Mouse (Mus musculus) lung, postnatal 25 days (tissue): ENCODE data around the gene Cbx3.

ENCODE experiments used
- DNase-seq: peaks from one replicate; pipeline ENCODE4 v3.0.0; 2022; ENCODE audit warnings: low spot score

Cbx3 gene

GRCm38 (mm10) chr6:51470311-51471178 is at the start of gene Cbx3:
TSS of gene Cbx3 (plus strand) at chr6:51470360.
- DNase-seq: peak; percentile 87

DNA sequence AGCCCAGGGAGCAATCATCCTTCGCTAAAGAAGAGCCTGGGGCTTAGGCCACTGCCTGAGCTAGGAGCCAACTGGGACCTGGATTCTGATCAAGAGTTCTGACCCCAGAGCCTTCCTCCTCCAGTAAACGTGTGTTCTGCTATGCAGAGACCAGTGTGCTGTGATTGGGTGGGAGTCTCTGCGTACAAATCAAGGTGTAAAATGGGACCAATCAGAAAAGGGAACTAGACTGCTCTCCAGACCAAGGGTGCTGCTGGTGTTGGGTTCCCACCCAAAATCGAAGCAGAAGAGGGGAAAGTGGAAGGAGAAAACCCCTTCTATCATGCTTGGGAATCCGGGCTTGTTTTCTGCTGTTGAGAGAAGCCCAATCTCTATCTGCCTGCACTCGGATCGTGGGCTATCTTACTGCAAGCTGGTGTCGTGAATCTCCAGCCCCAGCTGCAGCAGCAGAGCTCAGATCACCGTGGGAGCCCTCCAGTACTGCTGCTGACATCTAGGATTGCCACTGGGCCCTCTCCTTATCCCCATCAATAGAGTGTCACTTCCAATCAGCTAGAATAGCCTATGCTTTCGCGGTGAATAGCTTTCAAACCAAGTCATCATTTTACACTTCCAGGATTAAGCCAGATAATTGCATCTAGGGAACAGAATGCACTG is 46.6 kb upstream of the Cbx3 start:
- no peak for DNase-seq

- no peak for DNase-seq
Observed at GRCm38 (mm10) chr6:51424537-51424936, 45.6 kb upstream of the Cbx3 start.

GRCm38 (mm10) chr6:51432535-51433397 is 37.4 kb upstream of the Cbx3 start, which contains the start of gene Nfe2l3:
TSS of gene Nfe2l3 (plus strand) at chr6:51432670.
- peak; percentile 49 for DNase-seq

DNA sequence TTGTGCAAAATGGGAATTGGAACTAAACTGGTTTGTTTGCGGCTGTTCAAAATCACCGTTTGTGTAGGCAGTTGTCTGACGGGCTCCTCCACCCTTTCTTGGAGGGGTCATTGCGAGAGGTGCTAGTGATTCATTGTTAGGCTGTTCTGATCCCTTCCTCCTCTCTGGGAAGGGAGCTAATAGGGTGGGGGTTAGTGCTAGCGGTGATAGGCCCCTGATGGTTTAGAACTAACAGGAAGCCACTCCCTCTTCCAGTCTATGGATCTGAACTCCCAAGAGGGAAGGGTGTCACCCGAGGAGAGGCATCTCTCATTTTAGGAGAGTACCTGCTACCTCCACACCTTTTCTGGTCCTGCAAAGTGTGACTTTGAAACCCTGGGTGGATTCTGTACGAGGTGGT is 35.9 kb upstream of the Cbx3 start:
- no peak for DNase-seq

DNA sequence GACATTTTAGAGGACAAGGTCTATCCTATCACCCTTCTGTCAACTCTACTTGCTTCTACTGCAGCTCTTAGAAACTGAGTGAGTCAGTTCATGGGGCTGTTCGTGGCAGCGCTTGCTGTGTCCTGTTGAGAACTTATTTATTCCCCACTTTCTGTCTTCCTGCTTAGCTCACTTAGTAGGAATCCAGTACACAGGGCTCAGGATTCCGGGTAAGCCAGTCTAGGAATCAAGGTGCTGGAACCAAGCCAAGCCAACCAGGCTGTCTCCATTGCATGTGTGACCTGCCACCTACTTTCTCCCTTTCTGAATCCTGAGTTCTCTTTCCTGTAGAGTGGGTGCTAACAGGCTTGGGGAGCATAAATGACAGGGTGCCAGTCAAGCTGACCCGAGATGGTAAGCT is 32.5 kb upstream of the Cbx3 start:
- peak; percentile 27 for DNase-seq

- DNase-seq: no peak
Observed at GRCm38 (mm10) chr6:51438826-51439330, 31.3 kb upstream of the Cbx3 start.

DNA sequence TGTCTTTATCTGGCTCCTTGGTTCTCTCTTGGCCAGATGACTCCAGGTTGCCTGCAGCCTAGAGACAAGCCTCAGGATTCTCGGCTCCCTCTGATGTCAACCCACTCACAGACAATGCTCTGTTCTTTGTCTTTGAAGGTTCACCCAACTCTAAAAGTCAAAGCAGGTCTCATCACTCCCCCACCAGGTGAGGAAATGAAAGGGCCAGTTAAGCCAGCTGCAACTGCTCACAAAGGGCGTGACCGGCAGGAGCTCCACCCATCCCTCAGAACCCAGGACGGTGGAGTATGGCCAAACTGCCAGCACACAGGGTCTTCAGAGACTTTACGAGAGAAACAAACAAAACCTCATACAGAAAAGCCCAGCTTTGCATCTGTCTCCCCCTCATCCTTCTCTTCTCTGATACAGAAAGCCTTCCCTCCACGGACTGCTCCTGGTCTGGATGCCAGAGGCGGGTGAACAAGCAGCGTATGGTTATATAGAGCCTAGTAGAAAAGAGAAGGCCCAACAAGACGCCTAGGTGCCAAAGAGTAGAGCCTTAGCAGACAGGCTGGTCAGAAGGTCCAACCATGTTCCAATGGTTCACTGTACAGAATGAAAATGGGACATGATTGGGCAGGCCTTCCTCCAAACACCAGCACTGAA is 27.8 kb upstream of the Cbx3 start:
- no peak for DNase-seq

DNA sequence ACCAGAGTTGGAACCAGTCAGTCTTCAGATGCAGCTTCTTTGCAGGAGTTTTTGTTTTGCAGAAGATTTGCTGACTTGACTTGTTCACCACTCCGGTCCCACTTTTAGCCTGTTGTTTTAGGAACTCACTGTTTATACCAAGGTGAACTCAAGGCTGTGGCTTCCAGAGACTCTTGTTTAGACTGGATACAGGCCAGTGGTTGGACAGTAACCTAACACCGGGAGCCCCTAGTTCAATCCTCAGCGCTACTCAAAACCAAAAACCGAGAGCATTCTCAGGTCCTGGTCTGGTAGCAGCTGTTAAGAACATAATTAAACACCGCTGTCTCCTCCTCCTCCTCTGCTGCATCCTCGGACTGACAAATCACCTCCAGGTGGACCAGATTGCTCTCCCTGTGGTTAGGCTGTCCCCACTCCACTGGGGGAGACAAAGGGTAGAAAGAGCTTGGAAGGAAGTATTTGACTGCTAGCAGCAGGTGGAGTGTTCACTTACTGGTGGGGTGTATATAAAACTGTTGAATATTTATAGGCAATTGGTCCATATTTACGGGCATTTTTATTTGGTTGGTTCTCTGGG is 17.1 kb upstream of the Cbx3 start:
- DNase-seq: no peak

- DNase-seq: no peak
Observed at GRCm38 (mm10) chr6:51454949-51455348, 15.2 kb upstream of the Cbx3 start.

GRCm38 (mm10) chr6:51456198-51456597 is 14.0 kb upstream of the Cbx3 start:
- DNase-seq: no peak

- DNase-seq: no peak
Observed at GRCm38 (mm10) chr6:51457283-51457682, 12.9 kb upstream of the Cbx3 start.

DNA sequence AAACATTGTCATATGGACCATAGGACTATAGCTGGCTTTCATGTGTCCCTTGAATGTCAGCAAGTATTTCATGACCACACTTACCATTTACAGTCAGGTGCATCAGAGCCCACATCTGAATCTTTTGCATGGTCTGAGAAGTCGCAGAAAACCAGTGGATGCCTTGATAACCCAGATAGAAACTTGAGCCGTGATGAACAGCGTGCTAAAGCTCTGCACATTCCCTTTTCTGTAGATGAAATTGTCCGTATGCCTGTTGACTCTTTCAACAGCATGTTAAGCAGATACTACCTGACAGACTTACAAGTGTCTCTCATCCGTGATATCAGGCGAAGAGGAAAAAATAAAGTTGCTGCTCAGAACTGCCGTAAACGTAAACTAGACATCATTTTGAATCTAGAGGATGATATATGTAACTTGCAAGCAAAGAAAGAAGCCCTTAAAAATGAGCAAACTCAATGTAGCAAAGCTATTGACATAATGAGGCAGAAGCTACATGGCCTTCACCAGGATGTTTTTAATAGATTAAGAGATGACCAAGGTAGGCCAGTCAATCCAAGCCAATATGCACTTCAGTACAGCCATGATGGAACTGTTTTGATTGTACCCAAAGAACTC is 12.3 kb upstream of the Cbx3 start:
- no peak for DNase-seq

DNA sequence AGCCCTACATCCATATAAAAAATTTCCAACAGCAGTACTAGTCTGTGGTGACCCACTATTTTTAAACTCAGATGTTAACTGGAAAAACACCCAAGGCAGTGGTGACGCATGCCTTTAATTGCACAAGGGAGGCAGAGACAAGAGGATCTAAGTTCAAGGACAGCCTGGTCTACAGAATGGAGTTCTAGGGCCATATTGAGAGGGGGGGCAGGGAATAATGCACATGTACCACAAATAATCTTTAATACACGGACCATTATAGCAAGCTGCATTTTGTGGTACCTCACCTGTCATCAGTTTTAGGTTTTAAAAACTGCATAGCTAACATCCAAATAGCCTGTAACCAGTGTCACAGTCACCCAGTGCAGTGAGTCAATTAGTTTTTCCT is 11.2 kb upstream of the Cbx3 start:
- no peak for DNase-seq

GRCm38 (mm10) chr6:51459313-51460020 is 10.7 kb upstream of the Cbx3 start:
- DNase-seq: no peak

- DNase-seq: no peak
Observed at GRCm38 (mm10) chr6:51460021-51460360, 10.2 kb upstream of the Cbx3 start.

DNA sequence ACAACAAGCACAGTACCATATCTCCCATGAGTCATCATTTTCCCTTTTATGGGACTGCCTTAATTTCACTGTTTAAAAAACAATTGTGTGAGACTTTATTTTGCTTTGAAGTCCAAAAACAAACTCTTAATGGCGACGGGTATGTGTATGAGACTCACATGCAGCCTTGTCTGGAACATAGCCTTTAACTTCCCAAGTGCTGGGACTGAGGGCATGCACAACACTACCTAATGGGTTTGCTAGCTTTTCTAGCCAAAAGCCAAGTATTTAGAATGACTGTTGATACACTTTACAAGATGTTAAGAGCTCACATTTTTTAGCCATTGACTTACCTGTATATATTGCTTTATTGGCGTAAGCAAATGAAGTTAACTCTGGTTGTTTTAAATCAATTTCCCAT is 9.8 kb upstream of the Cbx3 start:
- no peak for DNase-seq

GRCm38 (mm10) chr6:51467649-51468048 is 2.5 kb upstream of the Cbx3 start:
- no peak for DNase-seq

GRCm38 (mm10) chr6:51468891-51469561 is 1.1 kb upstream of the Cbx3 start:
- DNase-seq: peak; percentile 69
